Mouse (Mus musculus) induced T-regulatory cell, adult 2 months (primary cell): ENCODE measurements around the gene Ispd.

Source experiments
- DNase-seq: peaks from one replicate; pipeline ENCODE4 v3.0.0-alpha.2; 2012; ENCODE audit warnings: low read depth

Ispd gene

DNA sequence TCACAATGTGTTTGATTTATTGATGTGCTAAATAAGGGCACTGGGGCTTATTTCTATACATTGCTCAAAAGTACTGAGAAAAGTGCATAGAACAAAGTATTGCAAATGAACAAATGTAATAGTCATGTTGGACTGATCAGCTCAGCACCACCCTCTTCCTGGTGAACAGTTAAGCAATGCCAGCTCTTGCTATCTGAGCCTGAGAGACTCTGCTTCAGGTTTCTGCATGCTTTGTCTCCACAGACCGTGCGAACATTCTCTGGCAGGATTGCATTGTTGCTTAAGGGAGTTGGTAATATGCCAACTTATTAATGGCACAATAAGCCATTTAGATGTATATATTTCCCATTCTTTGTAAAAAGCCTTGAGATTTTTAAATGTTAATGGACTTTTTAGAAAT is 182.9 kb downstream of the Ispd start:
- DNase-seq = no peak

DNA sequence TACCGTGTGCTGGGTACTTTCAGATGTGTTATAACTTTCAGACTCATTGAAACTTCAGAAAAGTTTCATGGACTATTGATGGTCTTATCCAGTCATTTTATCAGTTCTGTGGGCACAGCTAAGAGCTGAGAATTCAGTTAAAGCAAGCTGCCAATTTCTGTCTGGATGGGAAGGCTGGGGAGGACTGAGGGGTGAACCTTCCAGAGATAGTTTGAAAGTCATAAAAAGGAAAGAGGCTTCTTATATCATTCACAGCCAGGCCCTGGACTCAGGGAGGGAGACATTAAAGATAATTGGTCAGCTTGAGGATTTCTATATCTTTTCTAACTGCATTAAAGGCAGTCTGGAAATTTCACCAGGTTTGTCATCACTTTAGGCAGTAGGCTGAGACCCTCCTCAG is 185.7 kb downstream of the Ispd start:
- DNase-seq = no peak

DNA sequence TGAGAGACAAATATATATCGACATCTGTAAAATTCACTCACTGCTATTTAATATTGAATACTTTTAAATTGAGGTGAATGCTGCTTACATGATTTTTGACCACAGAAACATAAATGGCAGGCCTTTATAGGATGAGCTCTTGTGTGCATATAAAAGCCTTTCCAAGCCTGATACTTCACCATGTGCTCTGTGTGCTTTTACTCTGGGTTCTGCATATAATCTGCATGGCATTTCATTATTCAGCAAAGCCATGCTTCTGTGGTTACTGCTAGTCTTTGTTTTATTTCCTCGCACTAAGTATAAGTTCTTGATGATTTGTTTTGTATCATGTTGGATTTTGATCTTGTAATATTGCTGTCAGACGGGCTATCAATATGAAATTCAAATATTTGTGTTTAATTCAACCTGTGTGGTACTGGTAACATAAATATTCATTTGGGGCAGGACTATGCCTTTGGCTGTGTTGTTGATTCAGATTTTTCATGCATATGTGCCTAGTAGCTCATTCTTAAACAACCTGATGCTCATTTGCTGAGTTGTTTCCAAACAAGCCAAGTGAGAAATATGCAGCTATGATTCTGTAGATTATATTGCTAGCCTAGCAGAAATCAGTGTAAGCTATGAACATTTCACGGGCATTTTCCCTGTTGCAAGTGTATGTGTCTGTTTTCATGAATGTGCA is 189.3 kb downstream of the Ispd start:
- DNase-seq = no peak

DNA sequence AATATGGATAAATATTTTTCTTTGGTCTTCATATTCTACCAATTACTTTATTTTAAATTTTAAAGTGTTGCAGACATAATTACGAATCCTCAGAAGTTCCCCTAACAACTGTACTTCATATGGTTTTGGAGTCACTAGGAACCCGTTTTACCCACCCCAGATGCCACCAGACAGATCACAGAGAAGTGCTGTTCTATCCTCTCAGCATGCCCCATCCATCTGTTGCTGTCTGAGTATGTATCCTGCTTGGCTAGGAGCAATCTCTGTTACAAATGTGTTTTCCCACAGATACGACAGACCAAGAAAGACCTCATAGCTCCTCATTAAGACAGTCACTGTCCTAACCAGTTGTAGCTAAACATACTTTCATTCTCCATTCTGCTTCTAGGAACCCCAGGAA is 203.6 kb downstream of the Ispd start:
- DNase-seq = no peak

DNA sequence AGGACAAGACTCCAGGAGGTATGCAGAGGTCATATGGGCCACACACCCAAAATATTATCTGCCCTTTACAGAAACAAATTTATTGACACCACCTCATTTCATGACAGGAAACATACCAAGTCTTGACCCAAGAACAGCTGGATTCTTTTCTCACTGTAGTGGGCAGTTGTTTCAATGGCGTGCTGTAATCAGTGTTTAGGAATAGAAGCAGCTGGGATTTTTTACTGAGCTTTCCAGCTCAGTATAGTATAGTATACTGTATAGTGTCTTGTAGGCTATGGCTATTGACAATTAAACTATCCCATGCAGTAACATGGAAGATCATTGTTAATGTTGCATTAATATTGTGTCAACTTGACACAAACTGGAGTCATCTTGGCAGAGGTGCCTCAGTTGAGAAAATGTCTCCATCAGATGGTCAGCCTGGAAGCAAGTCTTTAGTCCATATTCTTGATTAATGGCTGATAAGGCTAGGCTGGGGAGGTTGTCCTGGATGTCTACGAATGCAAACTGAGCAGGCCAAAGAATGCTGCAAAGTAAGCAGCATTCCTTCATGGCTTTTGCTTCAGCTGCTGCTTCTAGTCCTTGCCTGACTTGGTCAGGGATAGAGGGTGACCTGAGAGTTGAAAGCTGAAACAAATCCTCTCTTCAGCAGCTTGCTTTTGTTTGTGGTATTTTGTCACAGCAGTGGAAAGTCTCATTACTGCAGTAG is 216.4 kb downstream of the Ispd start:
- DNase-seq = no peak

DNA sequence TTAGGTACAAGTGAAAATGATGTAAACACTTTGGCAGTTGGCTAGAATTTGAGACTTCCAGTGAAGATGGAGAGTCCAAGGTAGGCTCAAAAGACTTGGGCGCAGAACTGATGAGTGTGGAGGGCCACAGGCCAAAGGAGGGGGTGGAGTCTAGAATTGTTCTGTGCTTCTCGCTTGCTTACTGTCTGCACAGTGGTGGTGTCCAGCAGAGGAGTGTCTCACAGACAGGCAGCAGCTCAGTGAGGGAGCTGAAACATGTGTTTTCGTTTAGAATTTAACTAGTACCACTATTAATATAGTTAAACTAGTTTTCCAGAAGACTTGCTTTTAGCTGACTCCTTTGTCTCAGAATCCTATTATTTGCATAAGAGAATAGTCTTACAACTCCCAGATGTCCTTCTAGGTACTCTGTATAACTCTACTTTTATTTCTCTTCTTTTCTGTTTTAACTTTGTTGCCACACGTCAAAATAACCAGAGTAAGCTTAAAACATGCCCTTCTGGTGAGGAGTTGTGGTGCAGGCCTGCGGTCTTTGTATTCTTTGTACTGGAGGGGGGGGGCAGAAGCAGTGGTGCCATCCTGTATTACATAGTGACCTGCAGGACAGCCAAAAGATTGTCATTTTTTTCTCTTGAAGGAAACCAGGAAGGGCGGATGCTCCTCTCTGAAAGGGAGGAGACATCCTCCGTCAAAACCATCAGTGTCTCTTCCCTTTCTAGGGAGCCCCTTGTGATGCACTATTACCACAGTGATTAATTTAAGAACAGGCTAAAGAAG is 240.9 kb downstream of the Ispd start:
- DNase-seq = no peak

DNA sequence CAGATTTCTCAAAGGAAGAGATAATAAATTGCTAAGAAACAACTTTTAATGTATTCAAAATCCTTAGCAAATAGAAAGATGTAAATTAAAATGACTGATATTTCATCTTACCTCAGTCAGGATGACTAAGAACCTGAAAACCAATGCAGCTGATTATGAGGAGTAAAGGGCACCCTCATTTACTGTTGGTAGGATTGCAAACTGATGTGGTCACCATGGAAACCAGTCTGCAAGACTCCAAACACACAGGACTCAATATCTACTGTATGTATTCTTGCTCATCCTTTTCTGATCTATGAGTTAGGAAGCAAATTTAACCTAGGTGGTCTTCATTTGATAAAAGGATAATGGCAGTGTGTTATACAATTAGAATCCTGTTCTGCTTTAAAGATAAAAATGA is 246.0 kb downstream of the Ispd start:
- no peak for DNase-seq

DNA sequence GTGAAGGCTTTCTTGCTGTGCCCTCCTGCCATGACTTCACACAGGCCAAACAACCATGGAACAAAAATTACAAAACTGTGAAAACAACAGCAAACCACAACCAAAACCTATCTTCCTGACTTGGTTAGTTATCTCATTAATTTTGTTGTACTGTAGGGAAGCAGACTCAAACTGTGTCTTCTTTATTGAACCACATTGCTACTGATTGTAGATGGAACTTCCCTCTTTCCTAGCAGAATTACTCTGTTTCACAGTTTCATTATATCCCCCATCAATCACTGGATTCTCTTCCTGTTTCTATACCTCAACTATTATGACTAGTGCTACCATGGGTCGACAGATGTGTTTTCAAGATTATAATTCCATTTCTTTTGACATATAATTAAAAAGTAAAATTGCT is 251.2 kb downstream of the Ispd start:
- no peak for DNase-seq

DNA sequence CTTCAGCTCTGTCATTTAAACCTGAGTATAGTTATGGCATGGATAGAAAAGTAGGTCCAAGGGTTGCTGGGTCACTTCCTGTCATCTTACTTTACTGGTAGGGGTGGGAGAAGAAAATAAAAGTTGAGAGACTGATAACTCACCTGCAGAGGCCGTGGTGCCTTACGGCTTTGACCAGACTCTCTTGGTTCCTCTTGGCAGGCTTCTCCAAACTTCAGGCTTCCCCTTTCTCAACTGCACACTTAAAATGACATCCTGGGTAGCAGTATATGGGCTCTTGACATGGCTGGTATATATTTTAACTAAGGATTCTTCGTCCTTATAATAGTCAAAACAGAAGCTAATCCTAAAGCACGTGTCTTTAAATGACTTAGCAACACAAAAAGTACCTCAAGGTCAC is 266.3 kb downstream of the Ispd start:
- DNase-seq = no peak

DNA sequence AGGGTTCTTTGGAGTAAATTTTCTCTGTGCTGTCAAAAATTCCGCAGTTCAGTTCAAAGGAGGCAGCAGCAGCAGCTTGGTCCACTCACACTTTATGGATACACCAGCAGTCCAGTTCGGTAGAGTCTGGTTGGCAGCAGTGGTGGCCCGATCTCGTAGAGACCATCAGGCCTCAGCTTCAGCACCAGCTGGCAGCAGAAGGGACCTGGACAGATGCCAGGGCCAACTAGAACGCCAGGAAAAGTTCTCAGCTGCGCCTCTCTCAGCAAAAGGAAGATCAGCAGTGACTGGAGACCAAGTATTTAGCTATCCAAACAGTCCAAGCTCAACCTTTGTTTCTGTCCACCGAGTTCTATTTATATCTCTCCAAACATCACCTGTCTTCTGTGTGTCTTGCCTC is 281.2 kb downstream of the Ispd start:
- no peak for DNase-seq

DNA sequence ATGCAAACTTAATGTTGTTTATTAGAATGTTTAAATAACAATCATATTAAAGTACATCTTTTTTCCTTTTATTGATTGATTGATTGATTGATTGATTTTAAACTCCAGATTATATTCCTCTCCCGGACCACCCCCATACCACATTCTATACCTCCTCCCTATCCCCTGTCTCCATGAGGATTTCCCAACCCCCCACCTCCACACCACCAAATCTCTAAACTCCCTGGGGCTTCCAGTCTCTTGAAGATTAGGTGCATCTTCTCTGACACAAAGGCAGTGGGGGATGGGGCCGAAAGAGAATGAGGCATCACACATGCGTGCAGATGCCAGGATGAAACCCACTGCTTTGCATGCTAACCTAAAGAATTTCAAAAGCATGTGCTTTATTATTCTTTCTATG is 283.5 kb downstream of the Ispd start:
- DNase-seq = no peak

DNA sequence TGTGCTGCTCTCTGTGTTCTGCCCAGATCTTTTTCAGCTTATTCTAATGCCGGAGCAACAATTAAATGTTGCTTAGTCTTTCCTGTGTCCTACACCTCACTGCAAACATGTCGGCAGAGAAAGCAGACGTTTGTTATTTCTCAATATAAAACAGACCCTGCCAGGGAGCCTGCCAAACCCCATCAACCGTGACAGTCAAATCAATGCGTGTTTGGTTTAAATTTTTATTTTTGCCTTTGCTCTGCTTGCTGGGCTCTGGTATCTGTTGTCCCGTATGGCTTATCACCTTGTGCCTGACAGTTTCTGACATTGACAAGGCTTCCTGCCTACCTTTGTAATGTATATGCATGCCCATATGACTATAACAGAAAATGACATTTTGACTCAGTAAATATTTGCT is 285.5 kb downstream of the Ispd start:
- no peak for DNase-seq

DNA sequence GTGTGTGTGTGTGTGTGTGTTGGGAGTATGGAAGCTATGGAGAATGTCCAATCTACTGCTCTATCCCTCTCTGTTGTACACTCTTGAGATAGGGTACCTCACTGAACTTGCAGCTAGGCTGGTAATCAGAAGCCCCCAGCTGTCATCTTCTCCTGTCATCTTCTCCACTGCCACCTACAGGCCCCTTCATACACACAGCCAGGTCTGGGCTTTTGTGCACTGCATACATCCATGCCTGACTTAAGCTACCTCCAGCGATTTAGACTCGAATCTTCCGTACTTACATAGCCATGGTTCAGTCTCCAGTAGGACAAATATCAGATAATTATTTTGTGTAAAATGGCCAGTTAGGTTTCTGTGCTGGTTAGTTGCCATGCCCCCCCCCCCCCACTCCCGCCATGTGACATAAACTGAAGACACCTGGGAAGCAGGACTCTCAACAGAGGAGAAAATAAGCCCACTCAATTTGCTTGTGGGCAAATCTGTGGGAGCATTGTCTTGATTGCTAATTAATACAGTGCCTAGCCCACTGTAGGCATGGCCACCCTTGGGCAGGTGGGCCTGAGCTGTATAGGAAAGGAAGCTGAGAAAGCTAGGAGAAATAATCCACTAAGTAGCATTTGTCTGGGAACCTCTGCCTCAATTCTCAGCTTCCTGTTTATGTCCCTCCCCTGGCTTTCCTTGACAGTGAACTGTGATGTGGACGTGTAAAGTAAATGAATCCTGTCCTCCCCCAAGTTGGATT is 289.1 kb downstream of the Ispd start:
- no peak for DNase-seq

DNA sequence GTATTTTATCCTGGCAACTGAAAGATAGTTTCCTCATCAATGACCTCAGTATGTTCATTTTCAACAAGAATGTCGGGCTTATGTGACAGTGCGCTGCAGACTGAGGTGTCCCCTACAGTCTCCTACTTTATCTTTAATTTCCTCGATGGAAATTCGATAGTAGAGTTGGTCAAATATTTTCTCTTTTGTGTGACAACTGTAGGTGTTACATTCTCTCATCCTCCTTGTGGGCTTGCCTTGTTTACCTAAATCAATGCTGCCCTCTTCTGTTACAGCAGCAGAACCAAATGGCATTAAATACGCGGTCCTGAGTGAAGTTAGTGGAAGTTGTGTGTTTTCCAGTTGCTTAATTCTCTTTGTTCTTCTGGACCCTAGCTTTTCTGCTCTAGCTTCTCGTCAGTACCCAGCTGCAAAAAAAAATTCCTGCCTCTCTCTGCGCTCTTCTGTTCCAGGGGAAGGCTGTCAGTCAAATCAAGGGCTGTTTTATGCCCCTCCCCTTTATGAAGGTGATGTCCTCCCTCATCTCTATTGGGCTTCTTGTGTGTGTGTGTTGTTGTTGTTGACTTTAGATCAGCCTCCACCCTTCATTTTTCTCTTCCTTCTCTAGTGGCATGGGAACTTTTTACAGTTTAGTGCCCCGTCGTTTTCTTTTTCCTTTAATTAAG is 289.8 kb downstream of the Ispd start:
- peak; percentile 5 for DNase-seq

DNA sequence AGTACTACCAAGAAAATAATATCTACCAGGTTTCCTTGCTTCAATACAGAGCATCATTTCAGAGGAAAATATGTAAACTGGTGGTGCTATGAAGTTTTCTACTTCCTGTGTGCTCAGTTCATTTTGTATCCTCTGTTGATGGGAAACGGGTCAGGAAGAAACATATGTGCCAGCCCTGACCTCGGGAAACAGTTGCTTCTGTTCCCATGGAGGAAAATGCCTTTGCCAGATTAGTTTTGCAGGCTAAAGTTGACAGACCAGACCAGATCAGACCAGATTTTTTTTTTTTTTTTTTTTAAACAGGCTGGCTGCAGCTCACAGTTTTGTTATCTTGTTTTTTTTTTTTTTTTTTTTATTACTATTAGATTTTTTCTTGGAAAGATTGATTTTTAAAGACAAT is 293.2 kb downstream of the Ispd start:
- DNase-seq = no peak

DNA sequence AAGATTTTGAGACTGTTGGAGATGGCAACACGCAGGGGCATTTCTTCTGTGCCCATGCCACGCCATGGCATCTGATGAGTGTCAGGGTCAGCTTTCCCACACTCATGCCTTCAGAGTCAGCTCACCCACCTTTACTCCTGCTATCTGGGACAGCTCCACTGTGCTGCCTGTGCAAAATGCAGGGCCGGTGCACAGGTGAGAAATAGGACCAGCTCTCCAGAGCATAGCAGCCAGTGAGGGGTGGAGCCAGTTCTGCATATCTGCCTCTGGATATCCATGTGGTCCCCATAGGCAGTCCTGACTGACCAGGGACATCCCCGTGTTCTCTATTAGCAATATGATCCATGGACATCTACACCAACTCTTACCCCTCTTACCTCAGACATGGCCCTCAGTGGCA is 297.0 kb downstream of the Ispd start:
- DNase-seq = no peak

DNA sequence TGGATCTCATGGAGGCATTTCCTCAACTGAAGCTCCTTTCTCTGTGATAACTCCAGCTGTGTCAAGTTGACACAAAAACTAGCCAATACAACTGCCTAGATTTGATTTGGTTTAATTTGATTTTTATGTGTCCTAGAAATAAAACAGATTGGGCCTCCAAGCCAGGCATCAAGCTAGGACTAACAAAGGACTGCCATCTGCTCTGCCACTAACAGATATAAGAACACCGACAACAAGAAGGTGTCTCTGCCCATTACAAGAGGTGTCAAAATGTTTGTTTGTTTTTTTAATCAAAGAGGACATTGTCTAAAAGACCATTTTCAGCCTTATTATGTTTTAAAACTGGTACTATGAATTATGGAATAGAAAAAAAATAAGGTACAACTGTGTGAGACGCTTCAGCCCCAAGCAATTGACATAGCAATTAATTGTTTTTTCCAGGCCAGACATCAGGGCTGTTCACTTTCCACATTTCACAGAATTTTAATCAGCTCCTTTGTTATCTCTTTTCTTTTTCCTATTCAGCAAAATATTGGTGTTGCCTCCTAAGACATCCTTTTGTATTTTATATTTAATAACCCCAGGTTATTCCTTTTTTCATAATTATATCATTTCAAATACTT is 299.7 kb downstream of the Ispd start:
- no peak for DNase-seq

DNA sequence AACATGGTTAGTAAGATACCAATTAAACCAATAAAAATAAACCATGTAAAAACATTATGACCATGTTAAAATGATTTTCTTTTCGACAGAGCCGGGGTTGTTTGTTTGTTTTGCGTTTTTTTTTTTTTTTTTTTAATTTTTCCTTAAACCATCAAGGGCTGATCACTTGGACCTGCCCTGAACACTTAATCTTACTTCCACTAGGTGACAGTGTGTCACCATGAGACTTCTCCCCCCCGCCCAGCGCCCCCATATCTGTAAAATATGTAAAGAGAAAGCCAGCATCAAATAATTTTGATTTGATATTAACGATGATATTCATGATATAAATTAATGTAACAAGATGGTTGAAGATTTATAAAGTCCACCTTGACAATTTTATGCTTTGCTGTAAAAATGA is 300.5 kb downstream of the Ispd start:
- no peak for DNase-seq

DNA sequence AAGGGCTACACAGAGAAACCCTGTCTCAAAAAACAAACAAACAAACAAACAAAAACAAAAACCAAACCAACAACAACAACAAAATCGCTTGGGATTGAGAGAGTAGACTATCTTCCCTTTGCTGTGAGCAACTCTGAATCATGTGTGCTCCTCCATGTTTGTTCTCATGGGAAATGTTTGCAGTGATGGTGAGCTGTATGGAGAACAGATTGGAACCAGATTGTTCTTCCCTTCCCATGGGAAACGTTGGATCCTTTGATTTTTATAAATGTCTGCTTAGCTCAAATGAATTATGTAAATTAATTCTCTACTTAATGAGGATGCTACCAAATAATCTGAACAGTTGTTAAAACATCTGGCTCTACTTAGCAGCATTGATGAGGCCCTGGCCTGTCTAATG is 312.8 kb downstream of the Ispd start:
- no peak for DNase-seq

DNA sequence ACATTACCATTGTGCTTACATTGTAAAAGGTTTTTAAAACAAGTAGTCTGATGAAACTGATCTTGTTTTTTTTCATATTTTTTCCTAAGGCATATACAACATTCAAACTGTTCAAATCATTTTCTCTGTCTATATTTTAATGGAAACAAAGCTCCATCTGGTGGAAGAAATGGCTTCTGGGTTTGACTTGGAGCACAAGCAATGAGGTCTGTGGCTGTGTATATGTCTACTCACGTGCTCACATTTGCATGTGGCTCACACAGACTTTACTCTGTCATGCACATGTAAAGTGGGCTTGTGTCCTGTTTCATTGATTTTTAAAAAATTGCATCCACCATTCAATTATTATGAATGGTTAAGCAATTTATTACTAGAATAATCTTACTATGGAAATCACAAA is 323.1 kb downstream of the Ispd start:
- DNase-seq = no peak

DNA sequence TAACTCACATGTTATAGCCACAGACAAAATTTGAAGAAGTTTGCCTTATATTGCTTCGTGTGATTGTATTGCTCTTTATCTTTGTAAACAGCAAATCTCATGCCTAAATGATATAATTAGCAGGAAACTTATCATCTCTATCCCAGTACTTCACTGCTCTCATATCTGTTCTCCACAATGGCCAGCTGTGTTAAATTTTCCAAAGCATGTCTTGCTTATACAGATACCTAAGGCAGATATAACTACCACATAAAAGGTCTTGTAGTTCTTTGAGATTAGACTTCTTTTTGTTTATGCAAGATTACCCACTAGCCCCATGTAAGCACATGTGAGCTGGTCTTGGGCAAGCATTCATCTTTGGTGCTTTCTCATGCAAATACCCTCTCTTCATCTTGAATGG is 327.6 kb downstream of the Ispd start:
- no peak for DNase-seq
